8 mouse cellular contexts compared by ENCODE assay signal in the genomic region with DNA sequence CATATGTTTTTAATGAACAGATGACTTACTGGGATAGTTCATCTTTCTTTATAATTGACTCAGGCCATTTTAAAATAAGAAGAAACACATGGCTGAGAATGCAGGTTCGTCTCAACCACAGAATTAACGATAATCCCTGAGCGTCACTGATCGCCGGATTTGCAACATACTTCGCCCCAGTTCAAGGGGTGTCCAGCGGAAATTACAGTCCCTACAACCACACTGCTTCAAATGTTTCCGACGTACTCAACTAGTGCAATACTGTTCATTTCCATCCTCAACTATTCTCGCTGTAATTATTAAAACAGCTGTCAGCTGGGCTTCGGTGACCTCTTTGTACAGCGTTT. TPM values are rescaled to one million over a fixed set of nuclear protein-coding genes. Genes with fewer than 3 reads are reported as not detected.
DNase-seq lines count a peak whose midpoint lies in the region; ATAC-seq and TF ChIP-seq lines count a peak whose summit lies in the region.

No protein-coding gene starts in this region.

- peak overlapping the region; percentile 78 for H3K9ac ChIP-seq in kidney, embryonic 15.5 days
- H3K9ac ChIP-seq in heart, embryonic 15.5 days, result peak overlapping the region; percentile 82
- peak overlapping the region; percentile 67 for H3K9ac ChIP-seq in lung, embryonic 14.5 days

- no peak for DNase-seq in kidney, adult 11 months
- peak; percentile 36 for DNase-seq in brain, adult 2 months (ENCODE audit: low read depth, low spot score)
- no peak for DNase-seq in lung, embryonic 14.5 days
- peak; percentile 10 for DNase-seq in skeletal muscle tissue, adult 2 months (ENCODE audit: low read depth, low spot score)
- no peak for DNase-seq in adrenal gland, adult 8-10 months
- no peak for DNase-seq in gastrocnemius, adult 18-20 months (ENCODE audit: low spot score)

- peak overlapping the region; percentile 98 for H3K4me3 ChIP-seq in kidney, embryonic 15.5 days (replicated peaks)
- H3K4me3 ChIP-seq in heart, embryonic 15.5 days, result peak overlapping the region; percentile 99
- peak overlapping the region; percentile 95 for H3K4me3 ChIP-seq in lung, embryonic 14.5 days (ENCODE audit: low read depth, low read length)

- peak overlapping the region; percentile 84 for H3K4me2 ChIP-seq in kidney, embryonic 15.5 days
- peak overlapping the region; percentile 92 for H3K4me2 ChIP-seq in heart, embryonic 15.5 days
- peak overlapping the region; percentile 89 for H3K4me2 ChIP-seq in lung, embryonic 14.5 days

- H3K36me3 ChIP-seq in kidney, embryonic 15.5 days, result peaks cover 20% of the 10 kb centered on the region
- peaks cover 16% of the 10 kb centered on the region for H3K36me3 ChIP-seq in heart, embryonic 15.5 days
- peaks cover 24% of the 10 kb centered on the region for H3K36me3 ChIP-seq in lung, embryonic 14.5 days (ENCODE audit: insufficient read depth)

- no peak for ATAC-seq in kidney, embryonic 15.5 days (replicated peaks; ENCODE audit: low FRiP score)
- ATAC-seq in heart, embryonic 15.5 days (replicated peaks; ENCODE audit: insufficient number of reproducible peaks, insufficient read depth, low FRiP score, low read depth), result no peak
- no peak for ATAC-seq in lung, embryonic 14.5 days (ENCODE audit: insufficient read depth)

- H3K4me1 ChIP-seq in kidney, embryonic 15.5 days, result peaks cover 16% of the 10 kb centered on the region; the same call in 1 of the 2 replicates
- peaks cover 17% of the 10 kb centered on the region for H3K4me1 ChIP-seq in heart, embryonic 15.5 days (replicated peaks)
- H3K4me1 ChIP-seq in lung, embryonic 14.5 days (ENCODE audit: insufficient read depth), result no peaks in the 10 kb centered on the region

- H3K9me3 ChIP-seq in kidney, embryonic 15.5 days (replicated peaks), result no peaks in the 10 kb centered on the region
- no peaks in the 10 kb centered on the region for H3K9me3 ChIP-seq in heart, embryonic 15.5 days (replicated peaks)
- no peaks in the 10 kb centered on the region for H3K9me3 ChIP-seq in lung, embryonic 14.5 days (ENCODE audit: low read depth, low read length)

- 6% methylated on average over 12 of the region's 12 CpGs for WGBS in kidney, embryonic 15.5 days
- 8% methylated on average over 12 of the region's 12 CpGs for WGBS in heart, embryonic 15.5 days
- 7% methylated on average over 12 of the region's 12 CpGs for WGBS in lung, embryonic 14.5 days

- H3K27ac ChIP-seq in kidney, embryonic 15.5 days, result peak overlapping the region; percentile 91; the same call in 1 of the 2 replicates
- H3K27ac ChIP-seq in heart, embryonic 15.5 days, result peak overlapping the region; percentile 95
- no peak overlapping the region for H3K27ac ChIP-seq in lung, embryonic 14.5 days (ENCODE audit: low read depth)

- TF ChIP-seq CTCF in lung, embryonic 14.5 days (IDR thresholded peaks at IDR 0.05; ENCODE audit: low read depth), result no peak

- no peaks in the 10 kb centered on the region for H3K27me3 ChIP-seq in kidney, embryonic 15.5 days
- no peaks in the 10 kb centered on the region for H3K27me3 ChIP-seq in heart, embryonic 15.5 days
- no peaks in the 10 kb centered on the region for H3K27me3 ChIP-seq in lung, embryonic 14.5 days (ENCODE audit: insufficient read depth, low read length)

RNA-seq across cellular contexts. Expression of gene Ankrd12, which starts 1.1 kb away (rescaled TPM):
- 24.8 and 26.0 TPM in 2 replicates for polyA plus RNA-seq in kidney, embryonic 15.5 days (2015; fragmentation: Nextera tagmentation; extraction: Ambion mirVana)
- 19.1 and 20.7 TPM in 2 replicates for polyA plus RNA-seq in heart, embryonic 15.5 days (2015; fragmentation: Nextera tagmentation; extraction: Ambion mirVana)
- 17.9 and 19.6 TPM in 2 replicates for polyA plus RNA-seq in lung, embryonic 14.5 days (2014; fragmentation: Nextera tagmentation; extraction: Ambion mirVana)
- total RNA-seq in adrenal gland, adult 8-10 months (2022), result 10 to 100 TPM; 29.9 to 54.3 (median 38.0) TPM
- 10 to 100 TPM; 16.3 to 19.6 TPM for total RNA-seq in gastrocnemius, adult 18-20 months (2021)

RNA-seq across cellular contexts. Expression of gene Ndufv2, which starts 25.6 kb away (rescaled TPM):
- 364 and 390 TPM in 2 replicates for polyA plus RNA-seq in kidney, embryonic 15.5 days (2015; fragmentation: Nextera tagmentation; extraction: Ambion mirVana)
- 565 and 672 TPM in 2 replicates for polyA plus RNA-seq in heart, embryonic 15.5 days (2015; fragmentation: Nextera tagmentation; extraction: Ambion mirVana)
- 322 and 337 TPM in 2 replicates for polyA plus RNA-seq in lung, embryonic 14.5 days (2014; fragmentation: Nextera tagmentation; extraction: Ambion mirVana)
- total RNA-seq in adrenal gland, adult 8-10 months (2022), result 100 to 1,000 TPM; 232 to 318 (median 257) TPM
- 100 to 1,000 TPM; 702 to 718 TPM for total RNA-seq in gastrocnemius, adult 18-20 months (2021)

RNA-seq across cellular contexts. Expression of gene Washc1, which starts 35.5 kb away (rescaled TPM):
- 40.3 and 41.7 TPM in 2 replicates for polyA plus RNA-seq in kidney, embryonic 15.5 days (2015; fragmentation: Nextera tagmentation; extraction: Ambion mirVana)
- polyA plus RNA-seq in heart, embryonic 15.5 days (2015; fragmentation: Nextera tagmentation; extraction: Ambion mirVana), result 25.5 and 31.0 TPM in 2 replicates
- 31.5 and 33.4 TPM in 2 replicates for polyA plus RNA-seq in lung, embryonic 14.5 days (2014; fragmentation: Nextera tagmentation; extraction: Ambion mirVana)
- 10 to 100 TPM; 37.1 to 53.7 (median 46.1) TPM for total RNA-seq in adrenal gland, adult 8-10 months (2022)
- 10 to 100 TPM; 15.0 to 16.6 TPM for total RNA-seq in gastrocnemius, adult 18-20 months (2021)

RNA-seq across cellular contexts. Expression of gene Ddx11, which starts 47.5 kb away (rescaled TPM):
- 23.0 and 26.1 TPM in 2 replicates for polyA plus RNA-seq in kidney, embryonic 15.5 days (2015; fragmentation: Nextera tagmentation; extraction: Ambion mirVana)
- 9.5 and 12.4 TPM in 2 replicates for polyA plus RNA-seq in heart, embryonic 15.5 days (2015; fragmentation: Nextera tagmentation; extraction: Ambion mirVana)
- 25.7 and 29.6 TPM in 2 replicates for polyA plus RNA-seq in lung, embryonic 14.5 days (2014; fragmentation: Nextera tagmentation; extraction: Ambion mirVana)
- 1 to 10 TPM; 5.4 to 7.1 (median 6.3) TPM for total RNA-seq in adrenal gland, adult 8-10 months (2022)
- 1 to 10 TPM in 1 of 2 experiments, under 1 TPM in 1; 0.75 to 1.2 TPM for total RNA-seq in gastrocnemius, adult 18-20 months (2021)

Comparison
In these comparisons a context has a peak if more than half of its experiments do, and no peak if none do; other contexts are left out.
1. DNase-seq: peak in brain, adult 2 months (single experiment) and skeletal muscle tissue, adult 2 months (single experiment); none in kidney, adult 11 months (single experiment), lung, embryonic 14.5 days (single experiment), adrenal gland, adult 8-10 months (single experiment) and gastrocnemius, adult 18-20 months (single experiment).
2. Peak in every context shown above with its lines, with median percentiles within 50 percentile points of each other: H3K4me2 ChIP-seq, H3K4me3 ChIP-seq and H3K9ac ChIP-seq.